Mouse (Mus musculus) kidney, adult 18-20 months (tissue): ENCODE results near the gene Bcar1.

ENCODE experiments used
- DNase-seq: peaks from one replicate; pipeline ENCODE4 v3.0.0; 2021

The Bcar1 gene

DNA sequence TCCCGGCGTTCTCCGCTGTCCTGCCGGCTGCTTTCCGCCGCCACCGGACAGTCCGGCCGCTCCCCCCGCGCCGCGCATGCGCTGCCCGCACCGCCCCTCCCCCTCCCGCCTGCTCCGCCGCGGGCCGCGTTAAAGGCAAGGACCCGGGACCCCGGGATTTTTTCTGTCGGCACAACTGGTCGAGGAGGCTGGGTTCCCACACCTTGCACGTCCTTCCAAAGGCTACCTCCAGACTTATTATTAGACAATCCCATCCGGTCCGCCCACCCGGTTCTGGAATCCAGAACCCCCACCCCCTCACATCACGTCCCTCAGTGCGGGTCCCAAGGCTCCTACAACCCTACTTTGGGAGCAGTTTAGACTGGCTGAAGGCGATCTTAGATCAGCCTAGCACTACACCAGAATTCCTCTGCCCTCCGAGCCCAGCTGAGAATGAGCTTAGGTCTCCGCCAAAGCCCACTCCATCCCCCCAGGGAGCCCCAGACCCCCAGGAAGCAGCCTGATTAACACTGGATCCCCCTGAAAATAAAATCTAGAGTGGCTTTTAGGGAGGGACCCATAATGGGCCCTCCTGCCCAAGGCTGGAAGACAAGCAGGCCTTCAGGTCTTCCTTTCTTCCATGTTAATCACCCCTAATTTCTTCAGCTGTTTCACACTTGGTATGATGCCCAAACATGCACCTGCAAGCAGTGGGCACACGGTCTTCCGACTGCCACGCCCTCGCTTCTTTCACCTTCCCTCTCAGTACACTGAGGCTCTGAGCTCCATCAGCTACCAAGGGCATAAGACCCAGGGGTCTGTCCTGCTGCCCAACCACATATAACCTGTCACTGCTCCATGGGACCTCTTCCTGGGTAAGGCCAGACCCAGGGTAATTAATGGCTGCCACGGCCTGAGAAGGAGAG lies at the start of gene Bcar1:
Gene Bcar1, minus strand, starts transcription at position 18 of the 905 bp plus-strand sequence.
- peak; percentile 82 for DNase-seq

DNA sequence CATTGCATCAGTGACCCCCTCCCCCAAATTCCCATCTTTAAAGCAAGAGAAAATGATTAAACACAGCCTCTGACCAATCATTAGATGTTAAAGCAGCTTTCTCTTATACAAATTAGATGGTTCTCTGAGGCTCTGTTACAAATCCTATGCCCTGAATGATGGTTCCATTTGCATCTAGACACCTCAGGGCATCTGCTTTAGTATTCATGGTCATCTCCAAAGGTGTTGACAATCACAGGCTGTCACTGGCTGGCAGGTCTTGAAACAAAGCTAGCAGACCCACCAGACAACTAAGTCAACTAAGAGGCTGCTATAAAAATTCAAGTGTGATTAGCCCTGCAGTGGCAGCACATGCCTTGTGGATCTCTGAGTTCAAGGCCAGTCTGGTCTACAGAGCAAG lies 46.0 kb upstream of the Bcar1 start:
- DNase-seq: no peak

- no peak for DNase-seq
These were observed 45.6 kb upstream of the Bcar1 start for GRCm38 (mm10) chr8:111789200-111789599.

- no peak for DNase-seq
These were observed 44.9 kb upstream of the Bcar1 start for GRCm38 (mm10) chr8:111788497-111788896.

GRCm38 (mm10) chr8:111788085-111788484 lies 44.5 kb upstream of the Bcar1 start:
- no peak for DNase-seq

DNA sequence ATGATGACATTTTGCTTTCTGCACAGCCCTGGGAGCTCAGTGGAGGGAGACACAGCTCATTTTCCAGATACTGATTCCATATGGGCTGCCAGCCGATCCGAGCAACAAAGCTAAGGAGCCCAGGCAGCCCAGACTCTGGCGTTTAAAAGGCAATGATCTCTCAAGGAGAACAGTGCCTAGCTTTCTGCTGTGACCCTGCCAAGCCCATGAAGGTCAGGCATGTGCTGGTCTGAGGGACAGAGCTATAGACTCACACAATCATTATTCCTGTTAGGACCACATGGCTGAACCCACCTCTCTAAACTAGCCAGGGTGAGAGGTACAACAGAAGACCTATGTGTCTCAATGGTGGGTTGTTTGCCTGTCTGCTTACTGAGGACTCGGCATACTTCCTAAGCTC lies 44.1 kb upstream of the Bcar1 start:
- DNase-seq: peak; percentile 28

- no peak for DNase-seq
These were observed 43.3 kb upstream of the Bcar1 start for GRCm38 (mm10) chr8:111786701-111787588.

- no peak for DNase-seq
These were observed 42.5 kb upstream of the Bcar1 start for GRCm38 (mm10) chr8:111786116-111786515.

- no peak for DNase-seq
These were observed 39.2 kb upstream of the Bcar1 start for GRCm38 (mm10) chr8:111782671-111783394.

DNA sequence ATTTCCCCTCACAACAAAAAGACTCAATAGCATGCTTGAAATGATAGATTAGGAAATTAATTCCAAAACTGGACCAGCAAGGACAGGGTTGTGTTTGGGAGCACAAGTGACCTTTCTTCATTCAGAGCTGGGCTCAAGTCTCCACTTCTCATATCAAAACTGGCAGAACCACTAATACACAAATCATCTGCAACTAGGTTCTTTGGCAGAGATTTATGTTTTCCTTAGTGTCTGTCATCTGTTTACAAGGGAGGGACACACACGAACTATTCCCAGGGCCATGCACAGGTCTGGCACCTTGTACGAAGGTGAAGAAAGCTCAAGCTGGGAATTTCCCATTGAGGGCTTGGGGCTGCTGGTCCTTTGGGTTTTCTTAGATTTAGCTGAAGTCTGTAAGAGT lies 38.6 kb upstream of the Bcar1 start:
- no peak for DNase-seq

DNA sequence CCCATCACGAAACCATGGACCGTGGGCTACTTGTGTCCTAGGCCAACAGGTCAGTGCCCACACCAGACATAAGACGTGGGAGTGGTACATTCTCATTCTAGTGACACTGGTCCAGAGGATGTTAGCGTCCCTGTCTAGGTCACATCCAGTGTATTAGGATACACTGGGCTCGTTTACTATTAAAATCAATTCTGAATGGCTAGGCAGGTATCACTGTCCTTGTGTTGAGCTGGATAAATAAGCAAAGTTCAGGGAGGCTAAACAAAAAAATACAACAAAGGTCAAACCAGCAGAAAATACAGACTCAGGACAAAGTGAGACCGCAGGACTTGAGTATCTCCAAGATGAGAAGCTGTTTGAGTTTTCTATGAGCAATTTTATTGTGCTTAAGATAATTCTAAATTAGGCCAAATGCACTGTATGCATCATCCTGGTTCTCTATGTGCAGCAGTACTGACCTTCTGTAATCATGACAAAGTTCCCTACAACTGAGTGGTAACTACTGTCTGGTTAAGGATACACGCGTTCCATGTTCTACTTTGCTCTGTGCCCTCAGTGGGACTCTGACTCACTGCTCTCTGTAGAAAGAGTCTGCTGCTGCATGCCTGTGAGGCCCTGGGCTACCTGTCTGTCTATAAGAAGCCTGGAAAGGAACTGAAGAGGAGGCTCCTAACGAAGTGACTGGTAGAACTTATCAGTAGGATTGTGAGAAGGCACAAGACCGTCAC lies 37.3 kb upstream of the Bcar1 start:
- DNase-seq: no peak

DNA sequence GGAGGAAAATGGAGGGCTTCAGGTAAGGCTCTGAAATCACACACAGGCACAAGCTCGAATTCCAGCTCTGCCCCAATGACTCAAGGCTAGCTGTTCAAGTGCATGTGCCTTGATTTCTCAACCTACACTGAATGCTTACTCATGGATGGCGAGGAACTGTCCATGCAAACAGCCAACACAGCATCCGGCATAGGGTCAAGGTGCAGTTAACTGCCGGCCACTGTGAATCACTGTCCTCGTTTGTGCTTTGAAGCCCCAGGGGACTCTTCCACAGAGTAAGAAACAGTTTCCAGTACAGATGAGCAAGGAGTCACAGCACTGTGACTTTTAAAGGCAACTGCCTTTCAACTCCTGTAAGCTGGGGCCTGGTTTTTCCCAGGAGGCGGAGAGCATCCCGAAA lies 36.1 kb upstream of the Bcar1 start:
- DNase-seq: peak; percentile 33

GRCm38 (mm10) chr8:111778801-111779200 lies 35.2 kb upstream of the Bcar1 start:
- DNase-seq: no peak

DNA sequence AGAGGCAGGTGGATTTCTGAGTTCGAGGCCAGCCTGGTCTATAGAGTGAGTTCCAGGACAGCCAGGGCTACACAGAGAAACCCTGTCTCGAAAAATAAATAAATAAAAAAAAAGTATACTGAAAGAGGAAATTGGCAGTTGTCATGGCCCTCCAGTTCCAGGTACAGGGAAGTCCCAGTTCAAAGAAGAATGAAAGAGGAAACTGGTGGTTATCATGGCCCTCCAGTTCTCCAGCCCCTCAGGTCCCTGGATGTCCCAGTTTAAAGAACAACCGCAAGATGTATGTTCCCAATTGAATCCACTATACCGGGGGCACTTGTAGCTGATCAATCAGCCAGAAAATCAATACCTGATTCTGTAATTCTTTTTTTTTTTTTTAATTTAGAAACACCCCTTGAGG lies 32.9 kb upstream of the Bcar1 start:
- no peak for DNase-seq

DNA sequence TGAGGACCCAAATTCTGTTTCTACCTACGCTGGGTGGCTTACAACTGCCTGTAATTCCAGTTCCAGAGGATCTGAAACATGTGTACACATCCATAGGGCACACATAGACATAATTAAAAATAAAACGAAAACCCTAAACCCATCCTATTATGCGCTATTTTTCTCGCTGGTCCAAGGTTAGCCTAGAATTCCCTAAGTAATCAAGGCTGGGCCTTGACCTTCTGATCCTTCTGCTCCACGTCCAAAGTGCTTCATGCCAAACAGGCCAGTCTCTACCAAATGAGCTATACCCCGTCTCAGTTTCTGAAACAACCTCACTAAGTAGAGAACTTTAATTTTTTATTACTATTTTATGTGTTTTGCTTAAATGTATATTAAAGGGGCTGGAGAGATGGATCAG lies 32.2 kb upstream of the Bcar1 start:
- no peak for DNase-seq

DNA sequence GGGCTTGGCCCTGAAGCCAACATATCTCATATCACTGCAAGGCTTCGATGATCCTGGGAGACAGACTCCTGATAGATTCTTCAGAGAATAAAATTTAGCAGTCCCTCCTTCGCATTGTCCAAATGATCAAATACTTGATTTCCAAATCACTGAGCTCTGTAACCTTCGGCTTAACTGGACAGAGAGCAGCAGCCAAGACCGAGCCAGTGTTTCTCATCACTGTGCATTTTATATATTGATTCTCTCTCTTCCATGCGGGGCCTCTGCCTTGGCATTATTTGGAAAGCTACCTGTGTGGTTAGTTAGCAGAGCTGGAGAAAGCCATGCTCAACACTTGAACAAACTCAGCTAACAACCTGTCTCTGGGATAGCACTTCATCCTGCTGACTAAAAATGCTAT lies 29.9 kb upstream of the Bcar1 start:
- DNase-seq: no peak

DNA sequence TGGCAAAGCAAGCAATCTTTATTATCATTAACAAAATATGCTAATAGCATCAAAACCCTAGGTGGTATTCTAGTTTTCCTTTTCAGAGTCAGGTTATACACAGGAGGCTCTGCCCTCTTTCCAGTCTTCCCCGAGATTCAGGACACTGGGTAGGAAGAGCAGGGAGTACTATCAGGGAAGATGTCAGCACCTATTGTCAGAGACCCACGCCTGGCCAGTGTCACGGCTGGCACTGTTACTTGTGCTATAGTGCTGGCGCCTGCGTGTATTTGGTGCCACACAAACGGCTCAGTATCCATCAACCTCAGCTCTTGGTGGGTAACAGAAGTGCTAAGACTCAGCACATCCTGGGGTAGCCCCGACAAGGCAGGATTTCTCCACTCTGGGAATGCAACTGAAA lies 29.4 kb upstream of the Bcar1 start:
- no peak for DNase-seq

DNA sequence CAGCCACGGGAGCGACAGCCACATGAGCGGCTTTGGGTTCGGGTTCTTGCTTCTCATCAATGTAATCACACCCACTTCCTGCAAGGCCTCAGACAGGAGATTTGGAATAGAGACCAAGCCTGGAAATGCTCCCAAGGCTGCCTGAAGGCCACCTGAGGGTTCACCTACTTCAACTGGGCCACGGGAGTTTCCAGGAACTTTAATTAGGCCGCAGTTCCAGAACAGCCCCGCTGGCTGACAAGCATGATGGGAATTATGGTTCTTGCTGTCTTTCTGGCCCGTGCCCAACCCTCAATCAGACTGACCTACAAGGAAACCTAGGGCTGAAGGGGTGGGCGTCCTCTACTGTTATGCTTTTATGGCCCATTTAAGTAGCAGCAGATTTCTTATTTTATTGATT lies 28.5 kb upstream of the Bcar1 start:
- no peak for DNase-seq

DNA sequence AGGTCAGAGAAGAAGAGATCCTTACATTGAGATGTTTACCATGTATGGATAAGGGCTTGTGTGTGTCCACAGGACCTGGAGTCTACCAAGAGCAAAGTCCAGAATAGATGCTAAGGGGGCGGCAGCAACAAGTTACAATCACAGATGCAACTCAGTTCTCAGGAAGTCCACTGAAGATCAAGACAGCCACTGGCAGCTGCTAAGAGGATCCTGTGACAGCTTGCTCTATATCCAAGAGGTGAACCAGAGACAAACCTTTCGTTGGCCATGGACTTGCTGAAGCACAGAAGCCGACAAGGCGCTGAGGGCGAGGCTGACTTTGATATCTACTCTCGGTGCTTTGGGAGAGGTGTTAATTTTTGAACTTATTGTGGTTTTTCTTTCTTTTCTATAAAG lies 28.0 kb upstream of the Bcar1 start:
- DNase-seq: no peak

DNA sequence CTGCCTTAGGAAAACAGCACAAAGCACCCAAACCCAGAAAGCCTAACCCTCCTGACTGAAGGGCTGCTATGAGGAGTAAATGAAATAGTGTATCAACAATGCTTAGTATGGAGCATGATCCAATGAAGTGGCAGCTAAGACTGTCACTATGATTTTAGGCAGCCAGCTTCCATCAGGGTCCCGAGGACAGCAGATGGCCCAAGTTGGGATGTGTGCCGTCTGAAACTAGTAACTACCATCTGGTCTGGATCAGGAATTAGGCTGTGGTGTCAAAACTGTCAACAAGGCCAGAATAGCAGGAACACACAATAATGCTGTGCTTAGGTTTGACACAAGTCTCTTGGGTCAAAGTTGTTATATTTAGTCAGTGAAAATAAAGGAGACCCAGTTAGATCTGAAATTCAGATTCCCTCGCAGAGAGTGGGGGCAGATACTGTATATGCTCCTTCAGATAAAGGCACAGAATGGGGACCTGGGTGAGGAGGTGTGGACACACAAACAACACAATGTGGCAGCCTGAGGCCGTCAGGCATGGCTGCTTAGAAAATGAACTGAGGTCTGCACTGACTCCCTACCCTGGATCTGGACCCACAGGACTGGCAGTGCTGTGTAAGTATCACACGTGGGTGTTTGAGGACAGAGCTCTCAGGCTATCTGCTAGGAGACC lies 27.5 kb upstream of the Bcar1 start:
- no peak for DNase-seq

GRCm38 (mm10) chr8:111769764-111770428 lies 26.3 kb upstream of the Bcar1 start:
- DNase-seq: peak; percentile 36
